Mouse (Mus musculus) MEL-GATA-1-ER (cell line): Measurements from ENCODE around the gene Gm8265.
"Not testable (repeated sequence)": the region's sequence is repeated elsewhere in the genome, so short reads cannot be mapped to it uniquely, and the experiment has no call there.

Experiments
- DNase-seq: peaks from one replicate; pipeline ENCODE4 v3.0.0-alpha.2; 2012; ENCODE audit warnings: low read depth; ENCODE audit errors: extremely low read depth

Gene Gm8265

DNA sequence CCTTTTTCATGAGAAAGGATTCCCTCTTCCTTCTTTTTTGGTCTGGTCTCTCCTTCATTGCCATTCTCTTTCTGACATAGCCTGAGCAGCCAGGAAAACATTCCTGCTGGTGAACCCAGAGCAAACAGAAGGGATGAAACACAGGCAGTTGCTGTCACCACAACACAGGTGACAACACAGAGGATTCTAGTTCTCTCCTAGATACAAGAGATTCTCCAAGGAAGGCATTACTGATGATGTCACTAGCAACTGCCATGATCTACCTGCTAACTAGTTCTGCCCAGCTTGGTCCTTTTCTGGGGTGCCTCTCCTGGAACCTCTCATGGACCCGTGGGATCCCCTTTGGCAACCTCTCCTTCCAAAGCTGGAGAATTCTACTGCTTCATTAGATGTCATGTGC, at the start of gene Gm8265:
Gm8265 (minus strand) TSS at position 101 of the 400 bp plus-strand sequence.
- not testable (repeated sequence) for DNase-seq
